Mouse (Mus musculus): ENCODE results near the gene Cep295.
"Not testable (repeated sequence)": the region's sequence is repeated elsewhere in the genome, so short reads cannot be mapped to it uniquely, and the experiment has no call there.

The Cep295 gene

DNA sequence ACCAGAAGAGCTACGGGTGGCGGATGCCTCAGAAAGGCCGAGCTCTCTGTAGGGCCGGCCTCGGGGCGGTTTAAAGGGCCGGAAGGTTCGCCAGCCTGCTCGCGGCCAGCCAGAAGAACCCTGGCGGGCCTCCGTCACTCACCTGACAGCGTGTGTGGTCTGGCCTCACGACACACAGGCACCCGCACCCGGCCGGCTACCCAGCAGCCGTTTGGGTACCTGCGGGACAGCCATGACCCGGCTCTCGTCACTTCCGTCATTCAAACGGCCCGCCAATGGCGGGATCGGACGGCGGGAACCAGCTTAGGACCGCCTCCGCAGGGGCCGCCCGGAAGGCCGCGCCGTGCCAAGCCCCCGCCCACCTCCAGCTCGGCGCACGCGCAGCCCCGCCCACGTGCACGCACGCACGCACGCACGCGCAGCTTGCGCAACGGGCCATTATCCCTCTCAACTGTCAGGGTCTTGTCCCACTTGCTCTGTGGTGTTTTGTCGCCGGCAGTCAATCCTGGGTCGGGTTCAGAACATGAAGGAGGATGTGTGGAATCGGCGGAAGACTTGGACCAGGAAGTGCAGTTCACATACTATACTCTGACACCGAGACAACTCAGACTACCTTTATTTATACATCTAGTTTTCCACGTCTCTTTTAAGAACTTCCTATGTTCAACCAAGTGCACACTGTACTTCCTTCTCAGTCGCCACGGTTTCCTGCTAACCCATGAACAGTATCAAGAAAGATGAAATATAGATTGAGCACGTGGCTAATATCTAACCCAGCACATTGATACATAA lies at the start of gene Cep295:
TSS of gene Cep295 (minus strand) at position 305 of the 792 bp plus-strand sequence.
- peak; percentile 94 to 96 for DNase-seq (ENCODE audit: low spot score in 2 of 2)

DNA sequence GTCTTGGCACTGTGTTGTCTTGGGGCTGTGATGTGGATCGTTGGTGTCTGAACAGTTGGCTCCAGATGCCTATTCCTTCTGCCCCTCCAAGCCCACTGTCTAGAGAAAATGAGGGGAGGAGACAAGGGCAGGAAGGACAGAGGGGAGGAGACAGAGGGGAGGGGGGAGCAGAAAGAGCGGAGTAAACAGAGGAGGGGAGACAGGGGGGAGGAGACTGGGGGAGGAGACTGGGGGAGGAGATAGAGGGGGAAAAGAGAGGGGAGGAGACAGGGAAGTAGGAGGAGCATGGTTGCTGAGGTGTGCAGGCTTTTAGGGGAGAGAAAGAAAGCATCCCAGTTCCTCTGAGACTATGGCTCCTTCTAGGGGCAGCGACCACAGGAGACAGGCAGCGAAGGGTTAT lies 40.0 kb upstream of the Cep295 start:
- no peak for DNase-seq (ENCODE audit: low spot score in 2 of 2)

DNA sequence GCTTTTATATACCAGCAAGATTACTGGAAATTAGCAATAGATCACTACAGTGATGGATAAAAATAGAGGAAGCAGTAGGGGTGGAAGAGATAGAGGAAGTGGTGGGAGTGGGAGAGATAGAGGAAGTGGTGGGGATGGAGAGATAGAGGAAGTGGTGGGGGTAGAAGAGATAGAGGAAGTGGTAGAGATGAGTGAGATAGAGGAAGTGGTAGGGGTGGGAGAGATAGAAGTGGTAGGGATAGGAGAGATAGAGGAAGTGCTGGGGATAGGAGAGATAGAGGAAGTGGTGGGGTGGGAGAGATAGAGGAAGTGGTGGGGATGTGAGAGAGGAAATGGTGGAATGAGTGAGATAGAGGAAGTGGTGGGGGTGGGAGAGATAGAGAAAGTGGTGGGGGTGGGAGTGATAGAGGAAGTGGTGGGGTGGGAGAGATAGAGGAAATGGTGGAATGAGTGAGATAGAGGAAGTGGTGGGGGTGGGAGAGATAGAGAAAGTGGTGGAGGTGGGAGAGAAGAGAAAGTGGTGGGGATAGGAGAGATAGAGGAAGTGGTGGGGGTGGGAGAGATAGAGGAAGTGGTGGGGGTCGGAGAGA lies 37.9 kb upstream of the Cep295 start:
- no peak for DNase-seq (ENCODE audit: low spot score in 2 of 2)

DNA sequence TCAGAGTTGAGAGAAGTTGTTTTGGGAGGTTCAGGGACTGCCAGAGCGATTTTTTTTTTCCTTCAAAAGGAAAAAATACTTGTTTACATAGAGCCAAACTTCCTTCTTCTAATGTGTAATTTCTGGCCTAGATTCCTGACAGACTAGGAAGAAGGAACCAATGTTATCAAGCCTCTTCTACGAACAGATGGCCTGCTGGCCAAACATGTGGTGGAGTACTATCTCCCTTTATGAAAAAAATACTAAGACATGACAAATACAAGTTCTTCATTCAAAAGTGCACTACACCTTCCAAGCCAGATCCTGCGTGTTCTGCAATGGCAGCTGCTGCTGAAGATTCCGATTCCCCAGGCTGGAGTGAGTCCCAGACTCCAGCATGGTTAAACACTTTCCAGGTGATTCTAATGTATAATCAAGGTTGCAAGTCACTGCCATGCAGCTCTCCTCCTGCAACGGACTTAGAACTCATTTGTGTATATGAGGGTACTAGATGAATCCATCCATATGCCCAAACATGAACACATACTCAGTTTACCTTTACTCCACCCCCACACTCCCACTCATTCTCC lies 29.6 kb upstream of the Cep295 start:
- no peak for DNase-seq (ENCODE audit: low spot score in 2 of 2)

DNA sequence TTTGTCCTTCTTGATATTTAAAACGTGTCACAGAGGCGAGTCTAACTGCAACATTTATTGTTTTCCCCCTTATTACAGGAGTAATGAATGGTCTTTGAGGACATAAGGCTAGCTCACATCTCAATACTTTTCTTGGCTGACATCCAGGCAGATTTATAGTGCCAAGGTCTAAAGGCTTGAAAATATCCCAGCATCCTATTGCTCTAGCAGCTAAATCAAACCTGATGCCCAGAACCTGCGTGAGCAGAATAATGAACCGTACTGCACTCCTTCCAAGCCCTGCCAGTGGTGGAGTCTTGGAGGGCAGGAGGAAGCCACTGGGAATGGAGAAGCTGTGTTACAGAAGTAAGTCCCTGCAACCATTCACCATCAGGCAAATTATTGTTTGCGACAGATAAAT lies 26.7 kb upstream of the Cep295 start:
- DNase-seq (ENCODE audit: low spot score in 2 of 2), result no peak

DNA sequence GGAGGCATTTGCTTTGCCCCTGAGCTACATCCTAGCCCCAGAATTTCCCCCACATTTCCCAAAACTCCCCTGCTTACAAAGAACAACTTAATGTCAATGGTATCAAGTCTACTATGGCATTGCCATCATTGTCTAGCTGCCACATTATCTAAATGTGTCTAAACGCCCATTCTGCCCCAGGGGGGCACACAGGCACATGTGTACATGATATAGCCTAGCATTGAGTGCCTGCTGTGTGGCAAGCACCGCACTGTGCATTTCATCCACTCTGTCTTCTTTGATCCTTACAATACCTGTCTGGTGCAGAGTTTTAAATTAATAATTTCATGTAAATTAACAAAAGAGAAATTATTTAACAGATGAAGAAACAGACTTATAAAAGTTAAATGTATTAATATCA lies 8.7 kb upstream of the Cep295 start:
- DNase-seq (ENCODE audit: low spot score in 2 of 2), result no peak

DNA sequence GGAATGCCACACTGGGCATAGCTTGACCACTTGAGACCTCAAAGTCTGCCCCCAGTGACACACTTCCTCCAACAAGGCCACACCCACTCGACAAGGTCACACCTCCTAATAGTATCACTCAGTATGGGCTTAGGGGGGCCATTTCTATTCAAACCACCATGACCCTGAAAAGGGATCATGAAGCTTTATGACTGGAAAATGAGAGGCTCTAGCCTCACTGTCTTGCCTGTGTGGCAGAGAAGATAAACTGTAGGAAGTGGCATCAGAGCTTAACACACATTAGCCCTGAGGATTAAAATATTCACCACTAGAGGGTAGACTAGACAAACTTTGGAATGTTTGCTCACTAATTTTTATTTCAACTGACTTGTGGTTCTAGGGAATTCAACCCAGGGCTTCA lies 8.3 kb upstream of the Cep295 start:
- no peak for DNase-seq (ENCODE audit: low spot score in 2 of 2)

DNA sequence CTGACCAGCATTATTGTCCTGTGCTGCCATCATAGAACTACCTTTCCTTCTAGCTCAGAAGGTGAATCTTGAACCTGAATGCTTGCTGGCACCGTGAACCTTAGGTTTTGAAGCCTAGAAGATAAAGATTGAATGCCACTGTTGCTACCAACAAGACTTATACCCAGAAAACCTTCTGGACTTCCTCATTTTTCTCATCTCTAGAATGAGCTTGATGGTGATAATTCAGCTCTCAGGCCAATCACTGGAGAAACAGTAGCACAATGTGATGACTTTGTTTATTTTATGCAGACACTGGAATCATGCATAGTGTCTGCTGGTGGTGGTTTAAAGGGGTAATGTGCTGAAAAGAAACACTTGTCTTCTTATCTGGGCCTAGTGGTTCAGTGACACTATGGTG lies 7.3 kb upstream of the Cep295 start:
- DNase-seq (ENCODE audit: low spot score in 2 of 2), result no peak

DNA sequence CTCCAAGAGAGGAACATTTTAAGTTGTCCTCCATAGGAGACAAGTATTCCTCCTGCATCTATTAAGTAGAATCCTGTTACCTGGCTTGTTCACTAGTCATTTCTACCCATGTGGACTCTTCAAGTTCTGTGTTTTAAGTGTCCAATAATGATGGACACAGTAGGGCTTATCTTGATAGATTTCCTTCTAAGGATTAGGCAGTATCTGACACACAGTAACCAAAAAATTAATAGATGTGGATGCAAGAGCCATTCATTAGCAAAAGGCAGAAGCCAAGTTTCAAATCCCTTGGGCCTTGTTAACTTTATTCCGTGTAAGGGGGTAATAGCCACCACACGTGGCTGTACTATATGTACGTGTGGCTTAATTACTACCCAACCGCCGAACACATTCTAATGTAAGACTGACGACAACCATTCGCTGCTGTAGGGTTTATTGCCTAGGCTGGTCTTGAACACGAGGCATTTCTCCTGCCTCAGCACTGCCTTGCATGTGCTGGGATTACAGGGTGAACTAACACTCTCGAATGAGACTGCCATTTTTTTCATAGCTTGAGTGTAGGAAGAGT lies 588 bp downstream of the Cep295 start:
- DNase-seq (ENCODE audit: low spot score in 2 of 2), result no peak

DNA sequence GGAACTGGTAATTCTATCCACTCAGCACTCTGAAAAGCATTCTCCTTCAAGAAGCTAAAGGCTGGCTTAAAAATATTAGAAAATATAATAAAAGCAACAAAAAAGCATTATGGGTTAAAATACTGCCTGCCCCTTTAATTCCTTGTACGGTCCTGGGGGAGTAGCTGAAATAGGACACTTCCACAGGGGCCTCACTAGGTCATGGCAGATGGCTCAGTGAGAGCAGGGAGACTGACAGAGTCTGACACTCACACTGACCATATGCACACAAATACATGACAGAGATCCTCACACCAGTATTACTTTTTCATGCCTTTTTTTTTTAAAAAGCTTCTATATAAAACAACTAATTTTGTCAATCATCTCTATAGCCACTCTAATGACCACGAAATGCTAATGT lies 7.7 kb downstream of the Cep295 start:
- DNase-seq (ENCODE audit: low spot score in 2 of 2), result no peak

DNA sequence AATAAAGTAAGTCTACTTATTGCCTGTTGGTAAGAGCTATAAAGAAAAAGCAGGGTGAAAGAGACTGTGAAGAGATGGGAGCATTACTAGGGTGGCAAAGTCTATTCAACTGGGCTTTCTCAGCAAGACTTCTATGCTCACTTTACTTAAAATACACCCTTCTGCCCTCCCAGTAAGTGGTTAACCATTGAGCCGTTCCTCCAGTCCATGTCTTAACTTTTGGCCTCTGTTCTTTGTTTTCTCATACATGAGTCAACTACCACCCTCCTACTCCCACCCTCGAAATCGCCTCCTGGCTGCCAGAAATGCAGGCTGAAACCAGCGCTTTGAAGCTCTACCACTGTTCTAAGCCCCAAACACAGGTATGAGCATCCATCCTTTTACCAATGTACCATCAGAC lies 19.8 kb downstream of the Cep295 start:
- DNase-seq (ENCODE audit: low spot score in 2 of 2), result no peak

DNA sequence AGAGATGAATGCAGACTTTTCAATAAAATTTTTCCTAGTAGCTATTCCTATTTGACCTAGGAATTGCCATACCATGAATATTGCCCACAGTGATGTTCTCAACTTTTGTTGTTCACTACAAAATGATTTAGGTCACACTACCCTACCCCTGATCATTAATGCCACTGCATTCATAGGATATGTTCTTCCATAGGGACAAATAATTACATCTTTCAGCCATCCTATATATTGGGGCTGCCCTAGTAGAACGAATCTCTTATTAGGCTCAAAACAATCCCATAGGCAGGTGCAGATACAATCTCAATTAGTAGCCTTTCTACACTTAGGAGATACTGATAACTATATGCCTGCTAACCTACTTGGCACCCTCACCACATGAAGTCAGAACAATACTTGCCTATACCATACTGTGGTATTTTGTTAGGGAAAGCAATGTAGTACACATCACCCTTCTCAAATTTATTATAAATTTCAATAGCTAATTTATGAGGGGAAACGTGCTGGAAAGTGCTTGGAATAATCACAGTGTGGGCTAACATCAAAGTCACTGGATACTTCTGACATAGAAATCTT lies 39.3 kb downstream of the Cep295 start:
- no peak for DNase-seq (ENCODE audit: low spot score in 2 of 2)

DNA sequence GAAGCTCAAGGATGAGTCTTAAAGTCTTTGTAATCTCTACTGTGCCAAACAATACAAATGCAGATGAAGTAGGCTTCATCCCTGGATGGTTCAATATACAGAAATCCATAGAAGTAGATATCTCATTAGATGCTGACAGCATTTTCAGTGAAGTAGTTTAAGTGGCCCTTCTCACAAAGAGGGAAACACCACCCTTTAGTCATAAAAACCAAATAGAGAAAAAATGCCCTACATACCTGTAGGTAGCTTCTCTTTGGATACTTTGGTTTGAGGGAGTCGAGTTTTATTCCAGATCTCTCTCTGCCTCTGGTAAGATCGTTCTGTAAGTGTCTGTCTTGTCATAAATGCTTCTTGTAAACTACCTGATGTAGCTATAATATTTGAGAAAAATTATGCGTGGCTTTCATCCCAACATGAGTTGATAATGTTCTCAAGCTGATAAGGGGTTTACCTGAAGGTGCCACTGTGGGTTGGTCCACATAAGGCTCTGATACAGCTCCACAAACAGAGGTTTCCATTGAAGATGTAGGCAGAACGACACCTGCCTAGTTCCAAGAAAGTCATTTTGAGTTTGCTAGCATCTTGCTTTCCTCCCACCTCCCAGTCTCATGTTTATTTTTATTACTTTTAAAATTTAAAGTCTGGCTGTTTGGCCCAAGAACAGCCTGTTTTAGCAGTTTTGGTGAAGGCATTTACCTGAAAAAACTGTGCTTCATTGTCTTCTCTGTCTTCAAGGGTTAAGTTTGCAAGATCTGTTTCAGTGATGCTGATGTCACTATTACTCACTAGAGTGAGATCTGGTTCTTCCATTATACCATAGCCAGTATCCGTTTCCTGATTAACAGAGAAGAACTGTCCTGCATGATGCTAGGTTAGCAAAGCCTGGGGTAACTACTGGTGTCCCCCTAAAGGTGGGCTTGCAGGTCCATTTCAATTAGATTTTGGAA lies 40.1 kb downstream of the Cep295 start:
- no peak for DNase-seq (ENCODE audit: low spot score in 2 of 2)

DNA sequence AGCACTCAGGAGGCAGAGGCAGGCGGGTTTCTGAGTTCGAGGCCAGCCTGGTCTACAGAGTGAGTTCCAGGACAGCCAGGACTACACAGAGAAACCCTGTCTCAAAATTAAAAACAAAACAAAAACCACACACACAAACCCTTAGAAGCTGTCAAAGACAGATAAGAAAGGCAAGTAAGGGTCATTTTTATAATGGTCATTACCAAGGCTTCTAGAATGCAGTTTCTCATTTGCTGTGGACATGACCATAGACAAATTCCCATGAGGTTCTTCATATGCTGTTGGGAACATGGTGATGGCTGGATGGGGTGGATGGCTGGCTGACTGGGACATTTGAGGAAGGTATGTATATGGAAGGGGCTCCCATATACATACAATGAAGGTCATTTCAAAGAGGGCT lies 41.3 kb downstream of the Cep295 start:
- DNase-seq (ENCODE audit: low spot score in 2 of 2), result not testable (repeated sequence)

DNA sequence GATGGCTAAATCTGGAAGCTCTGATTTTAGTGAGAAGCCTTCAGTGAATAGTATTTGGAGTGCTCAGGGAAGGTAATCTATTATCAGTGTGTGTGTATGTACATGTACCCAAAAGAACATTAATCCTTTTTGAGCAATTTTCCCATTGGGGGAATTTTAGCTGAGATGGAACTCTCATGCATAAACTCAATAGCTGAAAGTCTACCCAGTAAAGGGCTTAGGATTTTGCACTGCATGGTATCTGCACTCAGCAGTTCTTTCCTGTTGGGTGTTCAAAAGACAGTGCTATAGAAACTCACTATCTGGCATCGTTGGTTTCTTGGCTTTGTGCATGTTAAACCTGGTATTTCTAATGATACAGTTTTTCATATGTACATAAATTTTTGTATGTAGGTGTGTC lies 43.0 kb downstream of the Cep295 start:
- DNase-seq (ENCODE audit: low spot score in 2 of 2), result no peak

DNA sequence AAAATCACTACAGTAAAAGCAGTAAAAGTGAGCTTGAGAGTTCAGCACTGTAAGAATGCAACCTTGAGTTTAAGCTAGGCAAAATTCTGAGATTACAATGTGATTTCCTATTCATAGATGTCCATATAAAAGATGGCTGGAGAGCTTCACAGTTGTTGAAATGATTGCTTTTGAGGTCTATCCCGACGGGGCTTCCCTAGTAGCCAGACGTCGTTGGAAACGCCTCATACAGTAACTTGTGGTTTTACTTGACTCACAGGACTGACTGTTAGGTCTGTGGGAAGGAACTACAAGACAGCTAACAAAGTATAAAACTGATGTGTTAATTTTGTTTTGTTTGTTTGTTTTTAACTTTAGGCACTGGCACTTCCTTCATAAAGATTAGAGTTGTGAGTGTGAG lies 44.0 kb downstream of the Cep295 start:
- no peak for DNase-seq (ENCODE audit: low spot score in 2 of 2)

DNA sequence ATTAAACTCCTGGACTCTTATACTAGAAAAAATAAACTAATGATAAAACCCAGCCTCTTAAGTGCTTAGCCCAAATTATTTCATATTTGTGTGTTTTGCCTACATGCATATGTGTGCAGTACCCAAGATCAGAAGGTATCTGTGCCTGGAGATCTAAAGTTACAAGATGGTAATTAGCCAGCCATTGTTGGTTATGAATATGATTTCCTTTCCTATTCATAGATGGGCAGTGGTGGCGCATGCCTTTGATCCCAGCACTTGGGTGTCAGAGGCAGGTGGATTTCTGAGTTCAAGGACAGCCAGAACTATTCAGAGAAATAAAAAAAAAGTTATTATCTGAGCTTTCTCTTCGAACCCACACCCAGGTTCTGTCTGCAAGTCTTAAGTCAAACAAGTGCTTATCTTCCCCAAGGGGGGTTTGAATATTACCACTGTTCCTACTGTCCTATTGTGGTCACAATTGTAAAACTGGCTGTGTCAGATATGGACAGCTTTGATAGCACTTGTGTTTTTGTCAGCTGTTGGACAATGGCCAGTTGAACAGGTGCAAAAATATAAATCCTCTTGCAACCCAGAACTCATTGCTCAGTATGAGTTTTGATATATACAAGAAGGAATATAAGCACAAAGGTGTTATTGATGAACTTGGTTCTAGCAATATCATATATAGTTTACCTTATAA lies 45.4 kb downstream of the Cep295 start:
- DNase-seq (ENCODE audit: low spot score in 2 of 2), result no peak

DNA sequence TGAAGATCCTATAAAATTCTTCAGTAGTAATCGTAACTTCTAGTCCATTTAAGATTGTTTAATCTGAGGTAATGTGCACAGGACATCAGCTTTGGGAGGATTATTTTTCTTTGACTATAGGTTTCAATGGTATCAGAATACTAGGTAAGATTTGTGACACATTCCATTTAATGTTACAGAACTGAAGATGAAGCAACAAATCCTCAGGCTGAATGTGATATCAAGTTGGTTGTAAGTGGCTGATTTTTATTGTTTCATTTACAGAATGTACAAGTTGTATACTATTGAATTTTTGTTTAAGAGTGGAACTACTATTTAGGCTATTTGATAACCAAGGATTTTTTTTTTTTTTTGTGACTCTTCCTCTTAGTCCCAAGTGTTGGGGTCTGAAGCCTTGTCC lies 47.4 kb downstream of the Cep295 start:
- no peak for DNase-seq (ENCODE audit: low spot score in 2 of 2)

DNA sequence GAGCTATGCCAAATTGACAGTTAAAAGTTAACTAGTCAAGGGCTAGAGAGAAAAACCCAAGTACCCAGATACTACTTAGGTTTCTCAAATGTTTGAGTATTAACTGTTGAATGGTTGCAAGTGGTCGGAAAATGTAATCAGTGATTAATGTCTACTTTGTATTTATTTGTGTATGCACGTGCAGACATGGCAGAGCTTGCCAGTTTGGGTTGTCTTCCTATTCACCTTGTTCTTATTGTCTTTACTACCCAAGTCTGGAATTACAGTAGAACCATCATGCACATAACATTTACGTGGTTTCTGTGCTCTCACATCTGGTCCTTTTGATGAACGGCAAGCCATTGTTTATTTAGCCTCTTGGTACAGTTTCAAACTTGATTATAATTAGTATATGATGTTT lies 48.2 kb downstream of the Cep295 start:
- no peak for DNase-seq (ENCODE audit: low spot score in 2 of 2)

DNA sequence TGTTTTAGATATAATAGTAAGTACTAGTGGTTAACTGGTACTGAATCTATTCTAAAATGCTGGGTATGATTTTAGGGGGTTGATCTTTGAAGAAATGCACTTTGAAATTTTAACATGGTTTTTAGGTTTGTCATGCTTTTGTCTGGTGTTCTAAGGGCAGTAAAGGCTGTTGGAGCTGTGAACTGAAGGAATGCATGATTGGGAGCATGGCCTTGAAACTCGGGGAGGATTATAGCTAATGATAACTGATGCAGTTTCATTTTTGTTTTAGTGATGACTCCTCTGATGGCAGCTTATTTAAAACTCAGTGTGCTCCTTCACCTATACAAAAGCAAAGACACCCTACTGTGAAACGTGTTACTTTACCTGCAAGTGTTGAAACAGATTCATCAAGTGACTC lies 49.3 kb downstream of the Cep295 start:
- no peak for DNase-seq (ENCODE audit: low spot score in 2 of 2)

DNA sequence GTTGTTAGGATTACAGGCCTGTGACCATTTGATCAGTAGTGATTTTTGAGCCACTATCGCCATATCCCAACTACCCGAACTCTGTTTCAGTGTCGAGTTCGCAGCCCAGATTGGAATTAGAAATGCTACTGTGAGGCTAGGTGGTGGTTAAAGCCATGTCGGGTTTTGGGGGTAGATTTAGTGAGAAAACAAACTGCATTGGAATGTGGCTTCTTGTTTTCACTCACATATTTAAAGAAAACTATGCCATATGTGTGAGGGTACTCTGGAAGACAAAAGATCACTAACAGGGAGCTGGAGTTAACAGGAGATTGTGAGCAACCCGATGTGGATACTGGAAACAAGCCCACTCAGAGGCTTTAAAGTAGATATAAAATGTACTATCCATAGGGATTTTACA lies 50.3 kb downstream of the Cep295 start:
- no peak for DNase-seq (ENCODE audit: low spot score in 2 of 2)
